ENCODE assay signal across 39 mouse cellular contexts in the genomic region with DNA sequence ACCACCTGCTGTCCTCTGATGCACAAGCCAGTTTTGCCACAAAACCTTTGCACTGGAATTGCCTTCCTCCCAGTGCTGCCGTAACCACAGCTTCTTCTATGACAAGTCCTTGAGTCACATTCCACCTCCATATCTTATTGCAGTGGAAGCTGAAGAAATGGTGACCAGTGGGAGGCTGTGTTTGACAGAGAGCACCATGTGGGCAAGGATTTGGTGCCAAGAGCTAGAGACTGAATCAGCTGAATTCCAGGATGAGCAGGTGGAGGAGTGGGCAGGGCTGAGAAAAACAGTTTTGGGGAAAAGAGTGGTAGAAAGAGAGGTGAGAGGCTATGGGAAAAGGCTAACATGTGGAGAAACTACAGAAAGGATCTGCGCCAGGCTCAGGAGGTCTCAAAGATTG. TPM values are rescaled to one million over a fixed set of nuclear protein-coding genes. Genes with fewer than 3 reads are reported as not detected.
DNase-seq lines count a peak whose midpoint lies in the region; ATAC-seq lines count a peak whose summit lies in the region.
"Had no signal": no experiment of that assay in that cellular context is flagged by ENCODE, and none has a peak within 500 bp of the region (broad histone marks: within the 10 kb centered on the region; RNA-seq: fewer than 3 reads in every experiment).

No protein-coding gene starts in this region.

- no peak for ATAC-seq in forebrain, embryonic 15.5 days (replicated peaks)
- ATAC-seq: activated CD4-positive, CD25-positive, alpha-beta regulatory T cell, adult 4 months; forebrain, embryonic 14.5 days; intestine, embryonic 16.5 days; midbrain, embryonic 16.5 days had no signal

- H3K27ac ChIP-seq in forebrain, embryonic 15.5 days (replicated peaks), result no peak overlapping the region
- H3K27ac ChIP-seq: embryonic facial prominence, embryonic 12.5 days; heart, embryonic 10.5 days; heart, embryonic 15.5 days; kidney, postnatal 0 days; limb, embryonic 13.5 days; lung, embryonic 15.5 days; midbrain, embryonic 10.5 days had no signal

- 89% methylated on average over 2 of the region's 2 CpGs for WGBS in forebrain, embryonic 15.5 days

- H3K4me2 ChIP-seq in forebrain, embryonic 15.5 days (replicated peaks), result no peak overlapping the region
- H3K4me2 ChIP-seq: embryonic facial prominence, embryonic 12.5 days; heart, embryonic 15.5 days; limb, embryonic 13.5 days; liver, embryonic 11.5 days; lung, embryonic 15.5 days had no signal

- peaks cover 20% of the 10 kb centered on the region for H3K4me1 ChIP-seq in forebrain, embryonic 15.5 days
- H3K4me1 ChIP-seq: embryonic facial prominence, embryonic 12.5 days; heart, embryonic 10.5 days; heart, embryonic 15.5 days; limb, embryonic 13.5 days; lung, embryonic 15.5 days had no signal

- DNase-seq in cerebellum, adult 9-11 months, result peak; percentile 45
- no peak for DNase-seq in cerebellum, postnatal 10 days
- peak; percentile 71 to 73 for DNase-seq in layer of hippocampus, adult 8-10 months (ENCODE audit: low spot score in 2 of 2)
- no peak for DNase-seq in layer of hippocampus, postnatal 10 days (ENCODE audit: low spot score in 2 of 2)
- DNase-seq in right cerebral cortex, adult 18-20 months, result peak; percentile 90
- DNase-seq in right cerebral cortex, postnatal 4 days, result no peak
- peak; percentile 91 for DNase-seq in telencephalon, adult 2 months (ENCODE audit: low read depth, low spot score)
- DNase-seq: adrenal gland, adult 2 months; adrenal gland, postnatal 36 days; cerebellum, adult 2 months; cerebellum, postnatal 36 days; embryo, embryonic 11 days; gastrocnemius, postnatal 25 days; heart, adult 11 months; kidney, adult 8-10 months; kidney, postnatal 4 days had no signal

- H3K27me3 ChIP-seq in forebrain, embryonic 15.5 days, result no peaks in the 10 kb centered on the region
- H3K27me3 ChIP-seq: embryonic facial prominence, embryonic 12.5 days; heart, embryonic 15.5 days; limb, embryonic 13.5 days; lung, embryonic 15.5 days had no signal

- no peaks in the 10 kb centered on the region for H3K36me3 ChIP-seq in forebrain, embryonic 15.5 days
- H3K36me3 ChIP-seq: embryonic facial prominence, embryonic 12.5 days; heart, embryonic 10.5 days; heart, embryonic 15.5 days; limb, embryonic 13.5 days; lung, embryonic 15.5 days; midbrain, embryonic 10.5 days had no signal

- no peak overlapping the region for H3K9ac ChIP-seq in forebrain, embryonic 15.5 days (replicated peaks)
- H3K9ac ChIP-seq: embryonic facial prominence, embryonic 12.5 days; heart, embryonic 15.5 days; limb, embryonic 13.5 days; lung, embryonic 15.5 days had no signal

- no peak overlapping the region for H3K4me3 ChIP-seq in forebrain, embryonic 15.5 days
- H3K4me3 ChIP-seq: embryonic facial prominence, embryonic 12.5 days; heart, embryonic 10.5 days; heart, embryonic 15.5 days; limb, embryonic 13.5 days; lung, embryonic 15.5 days; midbrain, embryonic 10.5 days had no signal

- H3K9me3 ChIP-seq in forebrain, embryonic 15.5 days, result no peaks in the 10 kb centered on the region

RNA-seq across cellular contexts. Expression of gene Ptprs, which starts 17.6 kb away (rescaled TPM):
- 100 to 1,000 TPM; 605 to 694 (median 657) TPM for total RNA-seq in layer of hippocampus, adult 8-10 months (2022)
- 100 to 1,000 TPM; 817 to 911 TPM for total RNA-seq in layer of hippocampus, postnatal 10 days (2021)
- 375 and 409 TPM in 2 replicates for polyA plus RNA-seq in forebrain, embryonic 15.5 days (2015; fragmentation: Nextera tagmentation; extraction: Ambion mirVana)

RNA-seq across cellular contexts. Expression of gene Znrf4, which starts 18.4 kb away (rescaled TPM):
- not detected for total RNA-seq in layer of hippocampus, adult 8-10 months (2022)
- not detected for total RNA-seq in layer of hippocampus, postnatal 10 days (2021)
- polyA plus RNA-seq in forebrain, embryonic 15.5 days (2015; fragmentation: Nextera tagmentation; extraction: Ambion mirVana), result 0.14 and 0.36 TPM in 2 replicates
- total RNA-seq: adrenal gland, adult 2 months; adrenal gland, postnatal 36 days; CH12.LX; ES-E14; gastrocnemius, adult 18-20 months; gastrocnemius, postnatal 25 days; heart, postnatal 25 days; megakaryocyte progenitor cell, adult 5-6 weeks had no signal
- polyA plus RNA-seq: activated CD4-positive, CD25-positive, alpha-beta regulatory T cell, adult 4 months; adrenal gland, adult 2 months; C2C12; cerebellum, adult 2 months; embryonic facial prominence, embryonic 12.5 days; heart, embryonic 10.5 days; heart, embryonic 15.5 days; hindbrain, embryonic 11.5 days; intestine, embryonic 16.5 days; kidney, postnatal 0 days; limb, embryonic 13.5 days; liver, embryonic 11.5 days; liver, embryonic 16.5 days; lung, embryonic 15.5 days; midbrain, embryonic 10.5 days; midbrain, embryonic 16.5 days; neural tube, embryonic 11.5 days; stomach, embryonic 14.5 days had no signal

Comparison
In these comparisons a context has a peak if more than half of its experiments do, and no peak if none do; other contexts are left out.
1. DNase-seq: peak in cerebellum, adult 9-11 months (single experiment), layer of hippocampus, adult 8-10 months (2 of 2), right cerebral cortex, adult 18-20 months (single experiment) and telencephalon, adult 2 months (single experiment); none in cerebellum, postnatal 10 days (0 of 2), layer of hippocampus, postnatal 10 days (0 of 2) and right cerebral cortex, postnatal 4 days (single experiment).